Mouse (Mus musculus) E14TG2a.4 (cell line): ENCODE data around the gene Nepn.
A peak's percentile ranks its signal among the peaks of the same experiment; 100 is the strongest.
"Not testable (repeated sequence)": the region's sequence is repeated elsewhere in the genome, so short reads cannot be mapped to it uniquely, and the experiment has no call there.

ENCODE experiments used
- H3K27me3 ChIP-seq: 2 replicates; pipeline ENCODE4 v1.6.1; 2014; ENCODE audit warnings: low read length, control low read depth; ENCODE audit not compliant: insufficient read depth
- H3K36me3 ChIP-seq: 2 replicates; pipeline ENCODE4 v1.6.1; 2014; ENCODE audit warnings: low read length, control low read depth; ENCODE audit not compliant: insufficient read depth
- H3K4me1 ChIP-seq: replicated peaks from 2 replicates; pipeline ENCODE4 v1.6.1; 2014; ENCODE audit warnings: low read depth, low read length, control low read depth
- H3K4me3 ChIP-seq: replicated peaks from 2 replicates; pipeline ENCODE4 v1.5.1; 2014; ENCODE audit warnings: mild to moderate bottlenecking, low read length
- H3K9me3 ChIP-seq: 2 replicates; pipeline ENCODE4 v1.6.1; 2014; ENCODE audit warnings: low read length, control low read depth
- CTCF ChIP-seq: conservative IDR thresholded peaks from 2 replicates; pipeline ENCODE4 v1.5.1; 2014; ENCODE audit warnings: low read length
- NANOG ChIP-seq: IDR thresholded peaks from 2 replicates; pipeline ENCODE4 v1.6.1; 2014; ENCODE audit warnings: borderline replicate concordance, low read length, mixed read lengths
- POU5F1 ChIP-seq: IDR thresholded peaks from 2 replicates; pipeline ENCODE4 v1.6.1; 2014; ENCODE audit warnings: low read length, borderline replicate concordance

Gene Nepn

DNA sequence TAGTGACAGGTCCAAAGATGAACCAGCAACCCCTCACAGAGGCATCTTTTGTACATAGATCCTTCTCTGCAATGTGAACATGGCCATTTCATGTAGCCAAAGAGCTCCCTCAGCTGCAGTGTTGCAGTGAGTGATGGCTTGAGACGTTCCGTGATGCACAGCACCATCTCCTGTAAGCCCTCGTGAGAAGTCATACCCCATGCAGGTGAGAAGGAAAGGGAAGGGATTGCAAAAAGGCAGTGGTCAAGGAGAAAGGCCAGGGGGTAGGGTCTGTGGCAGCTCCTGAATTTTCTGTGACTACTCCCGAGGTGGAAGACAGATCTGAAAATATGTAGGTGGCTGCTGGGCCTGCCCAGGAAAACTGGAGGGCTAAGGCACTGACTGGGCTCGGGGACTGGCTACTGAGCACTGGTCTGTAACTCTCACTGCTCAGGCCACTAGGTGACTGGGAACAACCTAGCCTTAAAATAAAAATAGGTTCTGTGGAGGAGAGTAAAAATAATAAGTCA, at the start of gene Nepn:
Gene Nepn (plus strand): TSS at position 51 of the 509 bp plus-strand sequence.
- TF ChIP-seq CTCF = no peak
- TF ChIP-seq POU5F1 = no peak
- TF ChIP-seq NANOG = no peak
- no peaks in the 10 kb centered on the region for H3K36me3 ChIP-seq
- peaks cover 3% of the 10 kb centered on the region; the same call in 1 of the 2 replicates for H3K27me3 ChIP-seq
- peaks cover 8% of the 10 kb centered on the region; the same call in 1 of the 2 replicates for H3K4me1 ChIP-seq
- no peak within 1 kb of the TSS for H3K4me3 ChIP-seq
- H3K9me3 ChIP-seq = no peaks in the 10 kb centered on the region

DNA sequence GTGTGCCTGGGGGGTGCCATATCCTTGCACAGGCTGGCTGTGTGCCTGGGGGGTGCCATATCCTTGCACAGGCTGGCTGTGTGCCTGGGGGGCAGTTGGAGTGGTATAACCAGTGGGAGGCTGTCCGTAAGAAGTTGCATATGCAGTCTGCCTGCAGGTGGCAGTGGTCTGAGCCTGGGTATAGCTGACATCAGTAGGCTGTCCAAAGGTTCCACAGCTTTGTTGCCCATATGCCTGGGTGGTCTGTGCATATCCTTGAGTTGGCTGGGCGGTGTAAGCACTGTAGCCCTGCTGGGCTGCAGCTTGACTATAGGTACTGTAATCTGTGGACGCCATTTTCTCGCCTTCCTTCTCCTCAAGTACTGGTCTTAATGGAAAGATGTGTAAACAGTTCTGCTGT, 45.4 kb upstream of the Nepn start:
- H3K4me3 ChIP-seq, H3K27me3 ChIP-seq, H3K9me3 ChIP-seq: not testable (repeated sequence)
- Histone ChIP-seq H3K4me1 (peaks cover 13% of the 10 kb centered on the region), H3K36me3 (peaks cover 34% of the 10 kb centered on the region)
- 0 out of 2 replicates have a peak, but pooled peaks have one; percentile 5 for TF ChIP-seq CTCF

DNA sequence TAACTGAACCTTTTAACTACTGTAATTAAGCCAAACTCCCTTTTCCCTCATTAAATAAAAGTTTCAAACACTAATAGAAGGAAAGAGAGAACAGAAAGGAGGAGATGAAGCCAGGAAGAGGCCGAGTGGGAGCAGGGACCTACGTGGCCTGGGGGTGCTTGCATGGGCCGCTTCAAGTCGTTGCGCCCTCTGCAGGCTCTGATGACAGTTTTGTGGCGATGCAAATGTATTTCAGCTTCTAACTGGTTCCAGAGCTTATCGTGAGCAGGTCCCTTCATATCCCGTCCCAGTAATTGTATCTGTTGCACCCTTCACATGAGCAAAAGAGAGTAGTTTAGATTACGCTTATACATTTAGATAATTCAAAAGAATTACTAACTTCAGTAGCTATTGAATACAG, 35.6 kb upstream of the Nepn start:
- TF ChIP-seq CTCF (peak; percentile 44), NANOG (no peak), POU5F1 (no peak)
- H3K27me3 ChIP-seq = no peaks in the 10 kb centered on the region
- no peak overlapping the region for H3K4me3 ChIP-seq
- H3K36me3 ChIP-seq = peaks cover 32% of the 10 kb centered on the region
- no peaks in the 10 kb centered on the region for H3K9me3 ChIP-seq
- H3K4me1 ChIP-seq = no peaks in the 10 kb centered on the region

DNA sequence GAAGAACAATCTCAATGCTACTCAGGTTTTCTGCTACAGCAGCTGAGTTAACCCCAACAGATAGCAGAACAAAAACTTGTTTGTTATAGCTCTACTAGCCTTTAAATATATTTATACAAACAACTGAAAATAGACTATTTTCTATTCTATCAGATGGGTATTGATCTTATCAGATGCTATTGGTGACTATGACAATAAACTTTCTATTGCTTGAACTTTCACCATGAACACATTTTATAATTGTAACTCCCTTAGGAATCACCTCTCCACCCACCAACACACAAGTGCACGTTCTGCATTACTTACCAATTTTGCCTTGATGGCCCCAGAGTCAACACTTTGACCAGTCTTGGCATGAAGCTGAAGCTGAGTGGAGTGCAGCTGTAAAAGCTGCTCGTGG, 30.3 kb upstream of the Nepn start, which contains the start of gene Gm26741:
Gene Gm26741 (plus strand): TSS at position 301 of the 400 bp plus-strand sequence.
- no peaks in the 10 kb centered on the region for H3K9me3 ChIP-seq
- no peaks in the 10 kb centered on the region for H3K27me3 ChIP-seq
- H3K36me3 ChIP-seq = peaks cover 4% of the 10 kb centered on the region; the same call in 1 of the 2 replicates
- no peak for TF ChIP-seq NANOG
- TF ChIP-seq POU5F1 = no peak
- no peak for TF ChIP-seq CTCF
- peaks cover 8% of the 10 kb centered on the region; the same call in 1 of the 2 replicates for H3K4me1 ChIP-seq
- no peak within 1 kb of the TSS for H3K4me3 ChIP-seq

DNA sequence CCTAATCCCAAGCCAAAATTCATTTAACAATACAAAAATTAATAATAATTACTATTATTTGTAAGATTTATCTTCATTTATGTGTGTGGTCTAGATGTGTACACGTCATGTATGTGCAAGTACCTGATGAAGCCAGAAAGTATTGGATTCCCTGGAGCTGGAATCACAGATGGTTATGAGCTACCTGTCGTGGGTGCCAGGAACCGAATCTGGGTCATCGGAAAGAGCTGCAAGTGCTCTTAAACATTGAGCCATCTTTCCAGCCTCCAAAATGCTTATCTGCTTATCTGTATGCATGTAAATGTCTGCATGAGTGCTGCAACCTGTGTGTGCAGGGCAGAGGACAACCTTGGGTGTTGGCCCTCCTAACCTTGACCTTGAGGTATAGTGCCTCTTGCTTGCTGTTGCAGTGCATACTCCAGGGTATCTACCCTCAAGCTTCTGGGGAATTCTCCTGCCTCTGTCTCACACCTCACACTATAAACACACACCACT, 28.5 kb upstream of the Nepn start:
- no peaks in the 10 kb centered on the region for H3K9me3 ChIP-seq
- no peak overlapping the region for H3K4me3 ChIP-seq
- H3K4me1 ChIP-seq = peaks cover 8% of the 10 kb centered on the region; the same call in 1 of the 2 replicates
- H3K27me3 ChIP-seq = no peaks in the 10 kb centered on the region
- TF ChIP-seq POU5F1 (no peak), NANOG (no peak), CTCF (no peak)
- peaks cover 4% of the 10 kb centered on the region; the same call in 1 of the 2 replicates for H3K36me3 ChIP-seq

DNA sequence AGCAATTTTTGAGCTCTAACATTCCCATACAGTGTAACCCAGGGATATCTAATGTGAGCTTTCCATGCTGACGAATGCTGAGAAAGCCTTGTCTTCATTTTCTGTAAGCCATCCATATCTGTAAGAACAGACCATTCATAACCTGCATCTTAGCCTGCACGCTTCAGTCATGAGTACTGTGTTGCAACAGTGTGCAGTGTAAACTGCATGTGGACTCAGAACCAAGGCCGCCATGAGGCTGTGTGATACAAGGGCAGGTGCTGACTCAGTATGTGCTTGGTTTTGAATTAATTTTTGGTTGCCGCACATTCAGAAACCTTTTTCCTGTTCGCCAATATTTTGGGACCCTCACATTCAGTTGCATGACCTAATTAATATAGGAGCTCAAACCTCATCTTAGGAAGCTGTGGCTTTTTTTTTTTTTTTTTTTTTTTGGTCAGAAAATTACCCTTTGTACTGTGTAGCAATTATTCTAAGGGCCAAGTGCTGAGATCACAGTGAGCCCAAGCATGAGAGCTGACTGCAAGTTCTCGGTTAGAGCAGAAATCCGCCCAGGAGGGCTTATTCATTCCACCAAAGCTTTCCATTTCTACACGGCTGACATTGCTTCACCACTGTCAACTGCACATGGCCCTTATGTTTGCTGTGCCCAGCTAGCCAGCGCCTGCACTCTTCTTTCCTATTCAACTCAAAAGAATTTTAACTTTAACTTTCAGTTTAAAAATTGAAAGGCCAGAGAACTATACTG, 27.7 kb upstream of the Nepn start:
- Histone ChIP-seq H3K36me3 (peaks cover 4% of the 10 kb centered on the region; the same call in 1 of the 2 replicates), H3K4me3 (no peak overlapping the region), H3K27me3 (no peaks in the 10 kb centered on the region), H3K9me3 (no peaks in the 10 kb centered on the region), H3K4me1 (peaks cover 8% of the 10 kb centered on the region; the same call in 1 of the 2 replicates)
- TF ChIP-seq NANOG = no peak
- no peak for TF ChIP-seq CTCF
- no peak for TF ChIP-seq POU5F1

DNA sequence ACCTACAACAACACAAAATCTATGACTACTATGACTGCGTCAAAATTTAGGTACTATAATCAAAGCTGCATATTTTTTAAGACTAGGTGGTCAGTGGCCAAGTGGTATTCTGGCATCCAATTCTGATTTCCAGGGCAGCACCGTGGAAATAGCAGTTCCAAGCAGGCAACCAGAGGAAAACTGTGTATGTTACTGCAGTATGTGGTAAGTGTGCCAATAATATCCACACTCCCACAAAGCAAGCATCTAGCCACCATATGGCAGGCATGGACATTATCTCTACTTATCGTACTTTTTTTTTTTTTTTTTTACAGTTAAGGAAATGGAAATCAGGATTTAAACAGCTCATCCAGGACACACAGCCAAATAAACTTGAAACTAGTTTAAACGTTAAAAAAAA, 20.4 kb upstream of the Nepn start:
- Histone ChIP-seq H3K4me1 (no peaks in the 10 kb centered on the region), H3K36me3 (no peaks in the 10 kb centered on the region), H3K4me3 (no peak overlapping the region), H3K9me3 (no peaks in the 10 kb centered on the region), H3K27me3 (no peaks in the 10 kb centered on the region)
- TF ChIP-seq POU5F1 (no peak), NANOG (no peak), CTCF (no peak)

DNA sequence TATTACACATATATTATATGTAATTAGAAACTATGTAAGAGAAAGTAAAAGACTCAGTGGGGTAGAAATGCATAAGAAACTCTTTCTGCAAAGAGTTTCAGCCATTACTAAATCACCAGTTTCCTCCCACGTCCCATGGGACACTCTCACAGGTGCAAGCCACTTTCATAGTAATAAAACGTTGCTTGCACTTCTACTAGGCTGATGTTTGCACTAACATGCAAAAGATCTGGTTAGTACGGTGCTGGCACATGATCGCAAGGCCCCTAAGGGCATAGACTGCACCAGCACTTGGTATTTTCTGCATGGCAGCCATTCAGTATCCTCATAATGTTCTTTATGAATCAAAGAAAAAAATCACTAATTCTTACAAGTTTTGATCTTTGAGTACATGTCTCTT, 14.9 kb upstream of the Nepn start:
- H3K36me3 ChIP-seq = no peaks in the 10 kb centered on the region
- TF ChIP-seq POU5F1 = no peak
- no peaks in the 10 kb centered on the region for H3K9me3 ChIP-seq

More for the DNA sequence above, 14.9 kb upstream of the Nepn start:
- Histone ChIP-seq H3K4me1 (no peaks in the 10 kb centered on the region), H3K27me3 (no peaks in the 10 kb centered on the region), H3K4me3 (no peak overlapping the region)
